Mouse (Mus musculus): ENCODE data around the gene Hck. TPM values are rescaled to one million over a fixed set of nuclear protein-coding genes. Genes with fewer than 3 reads are reported as not detected.

The Hck gene
- polyA plus RNA-seq, 1 experiment, result 78.9 TPM

- Histone ChIP-seq H3K27me3 (ENCODE audit: control insufficient read depth, insufficient read depth, low read length) (no peaks in the 10 kb centered on the region), H3K36me3 (ENCODE audit: control insufficient read depth, insufficient read depth, low read length) (peaks cover 37% of the 10 kb centered on the region), H3K4me3 (ENCODE audit: extremely low read depth, insufficient read depth, insufficient read length) (no peak overlapping the region), H3K4me1 (ENCODE audit: control insufficient read depth, insufficient read depth, insufficient read length) (no peaks in the 10 kb centered on the region), H3K27ac (ENCODE audit: insufficient read depth, low read length) (no peak overlapping the region)
- TF ChIP-seq POLR2A (IDR thresholded peaks at IDR 0.05; ENCODE audit: low read depth, low read length), result no peak
- no peak for TF ChIP-seq CTCF (IDR thresholded peaks at IDR 0.05; ENCODE audit: extremely low read depth, insufficient read depth, insufficient read length, insufficient replicate concordance)
- no peak for DNase-seq (ENCODE audit: low read depth in 1 of 2, low spot score in 2 of 2)
- 81% methylated on average over 3 of the region's 3 CpGs for WGBS
Observed at GRCm38 (mm10) chr2:153194255-153194654, 86.0 kb downstream of the Hck start.

GRCm38 (mm10) chr2:153198485-153198884, 90.2 kb downstream of the Hck start:
- WGBS, result 53% methylated on average over 5 of the region's 5 CpGs
- no peak for TF ChIP-seq CTCF (IDR thresholded peaks at IDR 0.05; ENCODE audit: extremely low read depth, insufficient read depth, insufficient read length, insufficient replicate concordance)
- no peak for TF ChIP-seq POLR2A (IDR thresholded peaks at IDR 0.05; ENCODE audit: low read depth, low read length)
- H3K36me3 ChIP-seq (ENCODE audit: control insufficient read depth, insufficient read depth, low read length), result peaks cover 27% of the 10 kb centered on the region
- no peak for DNase-seq (ENCODE audit: low read depth in 1 of 2, low spot score in 2 of 2)
- H3K4me3 ChIP-seq (ENCODE audit: extremely low read depth, insufficient read depth, insufficient read length), result no peak overlapping the region
- no peaks in the 10 kb centered on the region for H3K4me1 ChIP-seq (ENCODE audit: control insufficient read depth, insufficient read depth, insufficient read length)
- H3K27me3 ChIP-seq (ENCODE audit: control insufficient read depth, insufficient read depth, low read length), result no peaks in the 10 kb centered on the region
- H3K27ac ChIP-seq (ENCODE audit: insufficient read depth, low read length), result no peak overlapping the region

- no peak for DNase-seq (ENCODE audit: low read depth in 1 of 2, low spot score in 2 of 2)
Observed at GRCm38 (mm10) chr2:153199114-153199513, 90.8 kb downstream of the Hck start.

More at GRCm38 (mm10) chr2:153199114-153199513, 90.8 kb downstream of the Hck start:
- TF ChIP-seq POLR2A (IDR thresholded peaks at IDR 0.05; ENCODE audit: low read depth, low read length), result no peak
- TF ChIP-seq CTCF (IDR thresholded peaks at IDR 0.05; ENCODE audit: extremely low read depth, insufficient read depth, insufficient read length, insufficient replicate concordance), result no peak
- Histone ChIP-seq H3K27me3 (ENCODE audit: control insufficient read depth, insufficient read depth, low read length) (no peaks in the 10 kb centered on the region), H3K4me3 (ENCODE audit: extremely low read depth, insufficient read depth, insufficient read length) (no peak overlapping the region), H3K36me3 (ENCODE audit: control insufficient read depth, insufficient read depth, low read length) (peaks cover 27% of the 10 kb centered on the region), H3K27ac (ENCODE audit: insufficient read depth, low read length) (no peak overlapping the region), H3K4me1 (ENCODE audit: control insufficient read depth, insufficient read depth, insufficient read length) (no peaks in the 10 kb centered on the region)
- WGBS, result 35% methylated on average over 2 of the region's 2 CpGs

Other genes with a start within 250 kb of the Hck start
- 0.23 and 0.34 TPM in 2 replicates for gene Mylk2, start 197.1 kb upstream of the Hck start, polyA plus RNA-seq (2012; rRNA removed)
- 12.6 and 20.1 TPM in 2 replicates for gene Foxs1, start 175.3 kb upstream of the Hck start, polyA plus RNA-seq (2012; rRNA removed)
- 0.21 and 0.48 TPM in 2 replicates for gene Dusp15, start 156.8 kb upstream of the Hck start, polyA plus RNA-seq (2012; rRNA removed)
- gene Ttll9, start 146.0 kb upstream of the Hck start, polyA plus RNA-seq (2012; rRNA removed), result 0.07 and 0.09 TPM in 2 replicates
- 38.8 TPM in 2 replicates for gene Pdrg1, start 93.0 kb upstream of the Hck start, polyA plus RNA-seq (2012; rRNA removed)
- not detected in 2 replicates for gene Xkr7, start 76.6 kb upstream of the Hck start, polyA plus RNA-seq (2012; rRNA removed)
- 17.5 and 19.2 TPM in 2 replicates for gene Ccm2l, start 42.5 kb upstream of the Hck start, polyA plus RNA-seq (2012; rRNA removed)
- gene Tm9sf4, start 52.8 kb downstream of the Hck start, polyA plus RNA-seq (2012; rRNA removed), result 21.8 and 22.0 TPM in 2 replicates
- gene Tspyl3, start 117.0 kb downstream of the Hck start, polyA plus RNA-seq (2012; rRNA removed), result 16.1 and 20.0 TPM in 2 replicates
- 10.7 and 11.3 TPM in 2 replicates for gene Plagl2, start 133.0 kb downstream of the Hck start, polyA plus RNA-seq (2012; rRNA removed)
- 18.7 and 22.5 TPM in 2 replicates for gene Pofut1, start 133.1 kb downstream of the Hck start, polyA plus RNA-seq (2012; rRNA removed)
- gene Kif3b, start 182.9 kb downstream of the Hck start, polyA plus RNA-seq (2012; rRNA removed), result 5.1 and 5.6 TPM in 2 replicates
- gene Asxl1, start 237.4 kb downstream of the Hck start, polyA plus RNA-seq (2012; rRNA removed), result 9.9 and 10.0 TPM in 2 replicates

Data from spleen, adult 2 months (tissue).